Mouse (Mus musculus): ENCODE results near the gene Gm7138.
"Not testable (repeated sequence)": the region's sequence is repeated elsewhere in the genome, so short reads cannot be mapped to it uniquely, and the experiment has no call there.

The Gm7138 gene

GRCm38 (mm10) chr10:77753448-77753847 lies 23.3 kb downstream of the Gm7138 start:
- Histone ChIP-seq H3K4me1 (replicated peaks; ENCODE audit: low read depth, low read length) (no peaks in the 10 kb centered on the region; the same call in 1 of the 2 replicates), H3K4me3 (replicated peaks; ENCODE audit: low read length) (no peak overlapping the region), H3K36me3 (ENCODE audit: insufficient read depth, low read length) (no peaks in the 10 kb centered on the region), H3K27me3 (ENCODE audit: insufficient read depth, low read length) (no peaks in the 10 kb centered on the region), H3K9me3 (ENCODE audit: low read length) (peaks cover 7% of the 10 kb centered on the region; the same call in 1 of the 2 replicates)
- TF ChIP-seq CTCF (conservative IDR thresholded peaks at IDR 0.05; ENCODE audit: low read length) (peak; percentile 44), POU5F1 (IDR thresholded peaks at IDR 0.05; ENCODE audit: borderline replicate concordance, low read length) (no peak), NANOG (IDR thresholded peaks at IDR 0.05; ENCODE audit: borderline replicate concordance, low read length) (no peak)

- not testable (repeated sequence) for H3K4me3 ChIP-seq (replicated peaks; ENCODE audit: low read length); H3K9me3 ChIP-seq (ENCODE audit: low read length); H3K4me1 ChIP-seq (replicated peaks; ENCODE audit: low read depth, low read length); H3K36me3 ChIP-seq (ENCODE audit: insufficient read depth, low read length); H3K27me3 ChIP-seq (ENCODE audit: insufficient read depth, low read length)
These were observed 24.4 kb downstream of the Gm7138 start for GRCm38 (mm10) chr10:77752312-77752711.

- not testable (repeated sequence) for H3K4me1 ChIP-seq (replicated peaks; ENCODE audit: low read depth, low read length); H3K9me3 ChIP-seq (ENCODE audit: low read length); H3K27me3 ChIP-seq (ENCODE audit: insufficient read depth, low read length); H3K36me3 ChIP-seq (ENCODE audit: insufficient read depth, low read length); H3K4me3 ChIP-seq (replicated peaks; ENCODE audit: low read length)
These were observed 25.5 kb downstream of the Gm7138 start, which contains the start of gene Gm9736 for GRCm38 (mm10) chr10:77751254-77751653. TSS of gene Gm9736 (minus strand) at chr10:77751354.

DNA sequence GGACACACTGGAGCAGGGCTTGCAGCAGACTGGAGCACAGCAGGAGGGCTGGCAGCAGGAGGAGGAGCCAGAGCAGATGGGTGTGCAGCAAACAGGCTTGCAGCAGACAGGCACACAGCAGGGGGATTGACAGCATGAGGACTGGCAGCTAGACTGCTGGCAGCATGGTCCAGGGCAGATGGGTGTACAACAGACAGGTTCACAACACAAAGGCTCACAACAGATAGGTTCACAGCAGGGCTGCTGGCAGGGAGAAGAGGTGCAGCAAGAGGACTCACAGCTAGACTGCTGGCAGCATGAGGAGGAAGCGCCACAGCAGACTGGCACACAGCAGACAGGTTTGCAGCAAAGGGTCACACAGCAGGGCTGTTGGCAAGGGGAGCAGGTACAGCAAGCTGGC lies 26.1 kb downstream of the Gm7138 start:
- not testable (repeated sequence) for H3K4me1 ChIP-seq (replicated peaks; ENCODE audit: low read depth, low read length); H3K27me3 ChIP-seq (ENCODE audit: insufficient read depth, low read length); H3K36me3 ChIP-seq (ENCODE audit: insufficient read depth, low read length); H3K9me3 ChIP-seq (ENCODE audit: low read length); H3K4me3 ChIP-seq (replicated peaks; ENCODE audit: low read length)

DNA sequence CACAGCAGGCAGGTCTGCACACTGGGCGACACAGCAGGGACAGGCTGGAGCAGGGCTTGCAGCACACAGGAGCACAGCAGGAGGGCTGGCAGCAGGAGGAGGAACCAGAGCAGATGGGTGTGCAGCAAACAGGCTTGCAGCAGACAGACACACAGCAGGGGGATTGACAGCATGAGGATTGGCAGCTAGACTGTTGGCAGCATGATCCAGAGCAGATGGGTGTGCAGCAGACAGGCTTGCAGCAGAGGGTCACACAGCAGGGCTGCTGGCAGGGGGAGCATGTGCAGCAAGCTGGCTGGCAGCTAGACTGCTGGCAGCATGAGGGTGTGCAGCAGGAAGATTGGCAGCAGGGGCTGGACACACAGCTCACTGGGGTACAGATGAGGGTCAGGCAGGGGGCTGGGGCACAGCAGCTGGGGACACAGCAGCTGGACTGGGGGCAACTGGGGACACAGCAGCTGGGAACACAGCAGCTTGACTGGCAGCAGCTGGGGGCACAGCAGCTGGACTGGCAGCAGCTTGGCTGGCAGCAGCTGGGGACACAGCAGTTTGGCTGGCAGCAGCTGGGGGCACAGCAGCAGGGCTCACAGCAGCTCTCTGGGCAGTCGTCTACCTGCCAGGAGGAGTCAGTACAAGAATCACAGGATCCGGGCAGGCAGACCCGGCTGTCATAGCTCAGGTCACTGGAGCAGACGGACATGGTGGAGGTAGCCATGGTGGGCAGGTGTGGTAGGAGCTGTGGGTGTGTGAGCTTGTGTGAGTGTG lies 34.6 kb downstream of the Gm7138 start, which contains the start of gene Gm18596:
Gm18596 (minus strand) TSS at position 715 of the 765 bp plus-strand sequence.
- H3K4me3 ChIP-seq (replicated peaks; ENCODE audit: low read length); H3K36me3 ChIP-seq (ENCODE audit: insufficient read depth, low read length); H3K4me1 ChIP-seq (replicated peaks; ENCODE audit: low read depth, low read length); H3K9me3 ChIP-seq (ENCODE audit: low read length); H3K27me3 ChIP-seq (ENCODE audit: insufficient read depth, low read length): not testable (repeated sequence)

- H3K4me1 ChIP-seq (replicated peaks; ENCODE audit: low read depth, low read length): no peaks in the 10 kb centered on the region
- H3K4me3 ChIP-seq (replicated peaks; ENCODE audit: low read length): no peak overlapping the region
- H3K36me3 ChIP-seq (ENCODE audit: insufficient read depth, low read length): no peaks in the 10 kb centered on the region
- peaks cover 8% of the 10 kb centered on the region for H3K9me3 ChIP-seq (ENCODE audit: low read length)
- H3K27me3 ChIP-seq (ENCODE audit: insufficient read depth, low read length): 0 out of 2 replicates have a peak, but pooled peaks cover 3% of the 10 kb centered on the region
- no peak for TF ChIP-seq POU5F1 (IDR thresholded peaks at IDR 0.05; ENCODE audit: borderline replicate concordance, low read length)
- no peak for TF ChIP-seq CTCF (conservative IDR thresholded peaks at IDR 0.05; ENCODE audit: low read length)
- TF ChIP-seq NANOG (IDR thresholded peaks at IDR 0.05; ENCODE audit: borderline replicate concordance, low read length): no peak
These were observed 37.8 kb downstream of the Gm7138 start for GRCm38 (mm10) chr10:77738929-77739328.

- H3K4me1 ChIP-seq (replicated peaks; ENCODE audit: low read depth, low read length): no peaks in the 10 kb centered on the region
- no peaks in the 10 kb centered on the region for H3K36me3 ChIP-seq (ENCODE audit: insufficient read depth, low read length)
- peaks cover 8% of the 10 kb centered on the region for H3K9me3 ChIP-seq (ENCODE audit: low read length)
- H3K4me3 ChIP-seq (replicated peaks; ENCODE audit: low read length): no peak overlapping the region
- 0 out of 2 replicates have a peak, but pooled peaks cover 3% of the 10 kb centered on the region for H3K27me3 ChIP-seq (ENCODE audit: insufficient read depth, low read length)
- TF ChIP-seq POU5F1 (IDR thresholded peaks at IDR 0.05; ENCODE audit: borderline replicate concordance, low read length) (peak; percentile 42; the same call in 1 of the 2 replicates), CTCF (conservative IDR thresholded peaks at IDR 0.05; ENCODE audit: low read length) (no peak), NANOG (IDR thresholded peaks at IDR 0.05; ENCODE audit: borderline replicate concordance, low read length) (peak; percentile 60; the same call in 1 of the 2 replicates)
These were observed 40.8 kb downstream of the Gm7138 start for GRCm38 (mm10) chr10:77735928-77736327.

DNA sequence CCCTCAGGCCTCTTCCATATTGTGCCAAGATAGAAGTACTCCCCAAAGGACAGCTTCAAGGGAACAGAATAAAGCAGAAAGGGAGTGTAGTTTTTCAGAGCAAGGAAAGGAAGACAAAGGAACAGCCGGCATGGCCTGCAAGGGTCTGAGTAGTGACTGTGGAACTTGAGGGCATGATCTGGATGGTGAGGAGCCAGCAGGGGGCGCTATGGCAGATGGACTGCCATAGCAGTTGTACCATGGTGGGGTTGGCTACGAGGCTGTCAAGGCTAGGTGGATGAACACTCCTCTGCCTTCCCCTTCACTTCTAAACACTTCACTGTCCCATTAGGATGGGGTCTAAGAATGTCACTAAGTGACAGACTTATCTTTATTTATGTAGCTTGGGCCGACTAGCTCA lies 47.5 kb downstream of the Gm7138 start:
- Histone ChIP-seq H3K4me3 (replicated peaks; ENCODE audit: low read length) (no peak overlapping the region), H3K36me3 (ENCODE audit: insufficient read depth, low read length) (no peaks in the 10 kb centered on the region), H3K4me1 (replicated peaks; ENCODE audit: low read depth, low read length) (no peaks in the 10 kb centered on the region), H3K9me3 (ENCODE audit: low read length) (no peaks in the 10 kb centered on the region), H3K27me3 (ENCODE audit: insufficient read depth, low read length) (no peaks in the 10 kb centered on the region)
- TF ChIP-seq CTCF (conservative IDR thresholded peaks at IDR 0.05; ENCODE audit: low read length): peak; percentile 47
- TF ChIP-seq NANOG (IDR thresholded peaks at IDR 0.05; ENCODE audit: borderline replicate concordance, low read length): no peak

- Histone ChIP-seq H3K27me3 (ENCODE audit: insufficient read depth, low read length) (no peaks in the 10 kb centered on the region), H3K4me3 (replicated peaks; ENCODE audit: low read length) (no peak overlapping the region), H3K36me3 (ENCODE audit: insufficient read depth, low read length) (no peaks in the 10 kb centered on the region), H3K4me1 (replicated peaks; ENCODE audit: low read depth, low read length) (no peaks in the 10 kb centered on the region), H3K9me3 (ENCODE audit: low read length) (no peaks in the 10 kb centered on the region)
- TF ChIP-seq POU5F1 (IDR thresholded peaks at IDR 0.05; ENCODE audit: borderline replicate concordance, low read length) (no peak), CTCF (conservative IDR thresholded peaks at IDR 0.05; ENCODE audit: low read length) (no peak), NANOG (IDR thresholded peaks at IDR 0.05; ENCODE audit: borderline replicate concordance, low read length) (no peak)
These were observed 48.5 kb downstream of the Gm7138 start for GRCm38 (mm10) chr10:77728280-77728679.

All from E14TG2a.4 (cell line).